Mouse (Mus musculus) E14TG2a.4 (cell line): ENCODE measurements around the gene Otop3.
A peak's percentile ranks its signal among the peaks of the same experiment; 100 is the strongest.

Source experiments
- H3K27me3 ChIP-seq: 2 replicates; pipeline ENCODE4 v1.6.1; 2014; ENCODE audit warnings: low read length, control low read depth; ENCODE audit not compliant: insufficient read depth
- H3K36me3 ChIP-seq: 2 replicates; pipeline ENCODE4 v1.6.1; 2014; ENCODE audit warnings: low read length, control low read depth; ENCODE audit not compliant: insufficient read depth
- H3K4me1 ChIP-seq: replicated peaks from 2 replicates; pipeline ENCODE4 v1.6.1; 2014; ENCODE audit warnings: low read depth, low read length, control low read depth
- H3K4me3 ChIP-seq: replicated peaks from 2 replicates; pipeline ENCODE4 v1.5.1; 2014; ENCODE audit warnings: mild to moderate bottlenecking, low read length
- H3K9me3 ChIP-seq: 2 replicates; pipeline ENCODE4 v1.6.1; 2014; ENCODE audit warnings: low read length, control low read depth
- CTCF ChIP-seq: conservative IDR thresholded peaks from 2 replicates; pipeline ENCODE4 v1.5.1; 2014; ENCODE audit warnings: low read length
- NANOG ChIP-seq: IDR thresholded peaks from 2 replicates; pipeline ENCODE4 v1.6.1; 2014; ENCODE audit warnings: borderline replicate concordance, low read length, mixed read lengths
- POU5F1 ChIP-seq: IDR thresholded peaks from 2 replicates; pipeline ENCODE4 v1.6.1; 2014; ENCODE audit warnings: low read length, borderline replicate concordance

Gene Otop3

DNA sequence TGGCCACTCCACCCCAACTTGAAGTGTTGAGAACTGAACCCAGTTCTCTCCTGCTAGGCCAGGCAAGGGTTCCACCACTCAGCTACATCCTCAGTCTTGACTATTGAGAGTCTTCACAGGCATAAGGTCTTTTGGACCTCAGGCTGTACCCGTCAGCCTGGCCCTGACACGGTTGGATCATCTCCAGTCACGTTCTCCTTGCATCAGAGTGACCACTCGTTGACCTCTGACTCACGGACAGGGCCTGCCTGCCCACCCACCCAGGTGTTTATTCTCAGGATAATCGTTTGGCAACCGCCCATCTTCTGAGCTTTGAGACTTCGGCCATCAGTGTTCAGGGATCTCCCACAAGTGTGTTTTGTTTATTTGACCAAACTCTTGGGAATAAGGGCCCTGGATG, 31.4 kb upstream of the Otop3 start:
- H3K36me3 ChIP-seq: no peaks in the 10 kb centered on the region

DNA sequence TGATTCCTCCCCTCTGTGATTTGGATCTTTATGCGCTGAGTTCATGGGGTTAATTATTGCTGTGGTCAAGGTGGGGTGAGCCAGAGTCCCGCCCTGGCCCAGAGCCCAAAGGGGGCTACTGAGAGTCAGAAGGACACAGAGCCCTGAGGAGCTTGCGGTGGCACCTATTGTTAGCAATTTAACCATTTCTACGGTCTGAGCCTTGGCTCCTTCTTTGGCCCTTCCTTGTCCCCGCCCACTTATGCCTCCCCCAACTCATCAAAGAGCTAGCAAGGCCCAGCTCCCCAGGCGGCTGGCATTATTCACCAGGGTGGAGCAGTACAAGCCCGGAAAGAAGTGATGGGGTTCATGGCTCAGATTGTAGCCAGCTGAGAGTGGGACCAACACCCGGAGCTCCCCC, 27.7 kb upstream of the Otop3 start, which contains the start of gene Otop2:
Gene Otop2, plus strand, starts transcription at position 301 of the 400 bp plus-strand sequence.
- TF ChIP-seq POU5F1 (no peak), NANOG (no peak), CTCF (no peak)

More for the DNA sequence above, 31.4 kb upstream of the Otop3 start:
- no peak for TF ChIP-seq NANOG
- no peak for TF ChIP-seq CTCF
- no peak for TF ChIP-seq POU5F1
- Histone ChIP-seq H3K27me3 (peaks cover 50% of the 10 kb centered on the region), H3K4me1 (peaks cover 16% of the 10 kb centered on the region), H3K4me3 (no peak overlapping the region), H3K9me3 (no peaks in the 10 kb centered on the region)

DNA sequence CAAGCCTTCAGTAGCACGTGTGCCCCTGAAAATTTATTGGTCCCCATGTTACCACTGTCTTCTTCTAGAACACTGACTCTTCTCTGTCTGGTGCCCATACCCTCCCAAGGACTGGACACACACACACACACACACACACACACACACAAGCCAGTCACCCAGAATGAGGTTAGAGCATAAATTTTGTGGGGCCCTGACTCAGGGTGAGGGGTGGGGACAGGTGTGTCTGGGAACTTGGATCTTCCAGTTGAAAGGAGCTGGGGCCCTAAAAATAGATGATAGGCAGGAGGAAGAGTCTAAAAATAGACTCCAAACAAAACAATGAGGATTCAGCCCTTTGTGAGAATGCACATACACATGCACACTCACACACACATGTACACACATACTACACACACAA, 25.8 kb upstream of the Otop3 start:
- Histone ChIP-seq H3K4me3 (no peak overlapping the region), H3K9me3 (no peaks in the 10 kb centered on the region), H3K27me3 (peaks cover 62% of the 10 kb centered on the region), H3K4me1 (peaks cover 15% of the 10 kb centered on the region), H3K36me3 (no peaks in the 10 kb centered on the region)
- TF ChIP-seq NANOG: no peak
- no peak for TF ChIP-seq POU5F1
- no peak for TF ChIP-seq CTCF

More for the DNA sequence above, 27.7 kb upstream of the Otop3 start, which contains the start of gene Otop2:
- no peaks in the 10 kb centered on the region for H3K36me3 ChIP-seq
- H3K27me3 ChIP-seq: peaks cover 44% of the 10 kb centered on the region
- peak within 1 kb of the TSS; percentile 32; the same call in 1 of the 2 replicates for H3K4me3 ChIP-seq
- peaks cover 15% of the 10 kb centered on the region for H3K4me1 ChIP-seq
- no peaks in the 10 kb centered on the region for H3K9me3 ChIP-seq

DNA sequence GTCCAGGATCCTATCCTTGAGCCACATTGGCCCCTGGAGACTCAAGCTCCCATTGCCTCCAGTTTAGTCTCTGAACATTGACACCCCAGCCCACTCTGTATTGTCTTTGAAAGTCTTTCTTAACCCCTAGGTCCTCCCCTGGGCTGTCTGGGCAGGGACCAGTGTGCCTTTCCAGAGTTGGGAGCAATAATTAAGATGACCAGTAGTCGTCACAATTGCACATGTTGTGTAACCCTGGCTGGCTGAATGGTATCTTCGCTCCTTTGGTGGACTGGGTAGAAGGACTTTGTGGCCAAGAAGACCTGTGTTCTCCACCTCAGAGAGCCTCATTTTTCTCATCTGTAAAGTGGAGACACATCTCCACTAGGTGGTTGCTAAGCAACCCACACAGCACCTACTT, 20.3 kb upstream of the Otop3 start:
- no peaks in the 10 kb centered on the region for H3K36me3 ChIP-seq
- no peak overlapping the region for H3K4me3 ChIP-seq
- peaks cover 82% of the 10 kb centered on the region for H3K27me3 ChIP-seq
- H3K4me1 ChIP-seq: peaks cover 20% of the 10 kb centered on the region
- H3K9me3 ChIP-seq: no peaks in the 10 kb centered on the region; the same call in 1 of the 2 replicates
- no peak for TF ChIP-seq CTCF
- no peak for TF ChIP-seq POU5F1
- no peak for TF ChIP-seq NANOG

DNA sequence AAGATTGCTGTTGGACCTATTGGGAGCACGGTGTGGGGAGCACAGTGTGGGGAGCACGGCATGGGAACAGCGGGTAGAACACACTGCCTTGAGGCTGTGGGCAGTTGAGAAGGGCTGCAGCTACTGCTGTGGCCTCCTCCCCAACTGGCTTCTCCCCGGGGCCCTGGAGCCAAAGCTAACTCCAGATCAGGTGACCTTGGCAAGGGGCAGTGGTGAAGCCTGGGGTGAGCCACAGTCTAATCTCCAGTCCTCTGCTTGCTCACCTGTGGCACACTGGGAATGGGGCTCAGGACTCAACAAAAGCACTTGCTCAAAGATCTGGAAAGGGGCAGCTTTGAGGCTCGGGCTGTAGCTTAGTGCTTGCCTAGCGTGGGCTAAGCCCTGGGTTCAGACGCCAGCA, 17.3 kb upstream of the Otop3 start:
- Histone ChIP-seq H3K4me1 (peaks cover 40% of the 10 kb centered on the region), H3K4me3 (no peak overlapping the region), H3K27me3 (peaks cover 97% of the 10 kb centered on the region), H3K9me3 (no peaks in the 10 kb centered on the region; the same call in 1 of the 2 replicates), H3K36me3 (no peaks in the 10 kb centered on the region)
- TF ChIP-seq POU5F1: no peak
- TF ChIP-seq CTCF: 0 out of 2 replicates have a peak, but pooled peaks have one; percentile 2
- TF ChIP-seq NANOG: no peak

DNA sequence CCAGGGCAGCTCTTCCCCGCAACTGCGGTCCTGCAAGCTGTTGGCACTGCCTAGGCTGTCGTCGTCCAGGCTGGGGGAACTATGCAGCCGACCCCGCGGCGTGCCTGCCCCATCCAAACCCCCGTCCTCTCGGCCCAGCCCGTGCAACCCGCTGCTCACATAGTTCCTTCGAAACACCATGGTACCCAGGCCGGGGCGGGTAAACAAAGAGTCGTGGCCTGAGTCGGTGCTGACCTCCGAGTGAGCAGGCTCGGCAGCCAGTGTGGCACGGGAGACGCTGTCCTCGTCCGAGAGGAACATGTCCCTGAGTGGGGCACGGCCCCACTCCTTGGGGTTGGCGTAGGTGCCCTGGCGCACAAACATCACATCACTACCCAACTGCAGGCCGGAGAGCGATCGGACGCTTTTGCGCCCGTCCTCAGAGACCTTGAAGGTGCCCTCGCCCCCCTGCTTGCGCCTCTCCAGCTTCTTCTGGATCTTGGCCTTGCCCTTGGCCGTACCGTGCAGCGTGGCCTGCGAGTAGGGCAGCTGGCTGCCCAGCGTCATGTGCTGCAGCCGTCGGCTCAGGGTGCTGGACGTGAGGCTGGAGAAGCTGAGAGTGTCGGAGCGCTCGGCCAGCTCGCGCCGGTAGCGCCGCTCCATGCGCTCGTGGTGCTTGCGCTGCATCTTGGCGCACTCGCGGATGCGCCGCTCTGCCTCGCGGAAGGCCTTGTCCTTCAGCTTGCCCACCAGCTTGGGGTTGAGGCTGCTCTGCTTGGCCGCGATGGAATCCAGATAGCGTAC, 16.1 kb upstream of the Otop3 start:
- peak overlapping the region; percentile 67 for H3K4me3 ChIP-seq
- peaks cover 97% of the 10 kb centered on the region for H3K27me3 ChIP-seq
- TF ChIP-seq POU5F1 (no peak), CTCF (no peak), NANOG (no peak)
- no peaks in the 10 kb centered on the region; the same call in 1 of the 2 replicates for H3K9me3 ChIP-seq
- no peaks in the 10 kb centered on the region for H3K36me3 ChIP-seq
- peaks cover 52% of the 10 kb centered on the region for H3K4me1 ChIP-seq

DNA sequence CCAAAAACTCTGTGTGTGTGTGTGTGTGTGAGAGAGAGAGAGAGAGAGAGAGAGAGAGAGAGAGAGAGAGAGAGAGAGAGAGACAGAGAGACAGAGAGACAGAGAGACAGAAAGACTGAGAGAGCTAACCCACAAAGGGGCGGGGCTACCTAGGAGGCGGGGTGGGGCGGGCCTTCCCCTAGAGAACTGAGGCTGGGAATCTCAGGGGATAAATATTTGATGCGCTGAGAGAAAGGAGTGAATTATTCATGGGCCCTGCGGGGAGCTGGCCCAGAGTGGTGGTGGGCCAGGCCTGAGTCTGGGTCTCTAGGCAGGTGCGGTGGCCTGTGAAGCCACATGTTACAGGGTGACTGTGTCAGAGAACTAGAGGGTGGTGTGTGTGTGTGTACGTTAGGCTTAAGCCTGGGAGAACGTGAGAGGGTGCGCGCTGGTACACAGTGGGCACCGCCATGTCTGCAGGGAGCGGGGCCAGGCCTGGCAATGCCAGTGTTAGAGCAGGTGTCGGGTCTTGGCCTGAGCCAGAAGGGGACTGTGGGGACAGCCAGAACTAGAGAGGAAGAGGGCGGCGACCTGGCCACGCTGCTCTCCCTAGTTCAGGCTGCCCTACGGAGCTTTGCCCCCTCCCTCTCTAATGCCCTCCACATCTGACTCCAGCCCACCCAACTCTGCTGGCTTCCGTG, 14.7 kb upstream of the Otop3 start:
- Histone ChIP-seq H3K4me3 (peak overlapping the region; percentile 56), H3K9me3 (no peaks in the 10 kb centered on the region; the same call in 1 of the 2 replicates), H3K27me3 (peaks cover 98% of the 10 kb centered on the region), H3K36me3 (no peaks in the 10 kb centered on the region), H3K4me1 (peaks cover 57% of the 10 kb centered on the region)
- TF ChIP-seq NANOG: no peak
- no peak for TF ChIP-seq POU5F1
- TF ChIP-seq CTCF: no peak

DNA sequence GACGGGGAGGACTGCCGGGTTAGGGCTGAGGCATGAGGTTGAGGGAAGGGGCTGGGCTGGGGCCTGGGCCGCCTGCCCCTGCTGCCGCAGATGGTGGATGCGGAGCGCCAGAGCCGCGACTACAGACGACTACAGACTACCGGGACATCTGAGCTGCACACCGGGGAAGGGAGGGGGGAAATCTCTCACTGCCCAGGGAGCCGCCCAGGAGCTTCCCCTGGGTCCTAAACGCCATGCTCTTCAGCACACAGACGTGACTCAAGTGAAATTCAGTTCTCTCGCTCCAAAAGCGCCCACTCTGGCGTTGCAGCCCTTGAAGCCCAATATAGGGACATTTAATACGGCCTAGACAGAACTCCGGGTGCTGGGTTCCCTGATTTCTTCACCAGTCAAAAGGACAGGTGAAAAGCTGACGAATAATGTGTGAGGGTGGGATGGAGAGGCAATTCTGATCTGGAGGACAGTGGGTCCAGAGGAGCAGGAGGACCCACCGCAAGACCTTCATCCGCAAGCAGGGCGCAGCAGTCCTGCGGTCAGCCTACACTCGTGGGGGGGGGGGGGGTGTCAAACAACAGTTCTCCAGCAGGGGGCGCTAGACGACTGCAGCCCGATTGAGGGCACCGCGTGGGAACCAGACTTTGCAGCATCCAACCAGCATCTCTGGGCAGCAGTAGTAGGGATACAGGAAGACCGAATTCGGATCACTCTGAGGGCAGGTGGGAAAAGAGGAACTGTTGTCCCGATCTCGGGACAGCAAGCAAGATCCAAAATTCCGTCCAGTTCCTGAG, 12.4 kb upstream of the Otop3 start, which contains the start of gene Ush1g:
Gene Ush1g, minus strand, starts transcription at position 136 of the 788 bp plus-strand sequence.
- H3K36me3 ChIP-seq: no peaks in the 10 kb centered on the region
- no peaks in the 10 kb centered on the region for H3K9me3 ChIP-seq
- peaks cover 72% of the 10 kb centered on the region for H3K4me1 ChIP-seq
- TF ChIP-seq CTCF: peak; percentile 81
- TF ChIP-seq NANOG: no peak
- peak within 1 kb of the TSS; percentile 60 for H3K4me3 ChIP-seq
- peaks cover 83% of the 10 kb centered on the region for H3K27me3 ChIP-seq
